Mouse (Mus musculus): Measurements from ENCODE around the gene Sema4g.

- TF ChIP-seq CTCF (IDR thresholded peaks at IDR 0.05; ENCODE audit: low read depth, low read length) (no peak), POLR2AphosphoS5 (IDR thresholded peaks at IDR 0.05; ENCODE audit: insufficient replicate concordance, low read depth, low read length) (no peak), GATA1 (IDR thresholded peaks at IDR 0.05; ENCODE audit: borderline replicate concordance, low read length) (no peak), TAL1 (conservative IDR thresholded peaks at IDR 0.05; ENCODE audit: low read depth, low read length) (no peak), GATA2 (IDR thresholded peaks at IDR 0.05; ENCODE audit: borderline replicate concordance, low read depth, low read length) (no peak)
Measured at GRCm38 (mm10) chr19:45003740-45004516, 15.0 kb downstream of the Sema4g start.

Data from G1E (cell line).